Mouse (Mus musculus): ENCODE data around the gene D430042O09Rik.

GRCm38 (mm10) chr7:125860421-125860820 lies 152.7 kb downstream of the D430042O09Rik start:
- TF ChIP-seq CEBPB (IDR thresholded peaks at IDR 0.05; ENCODE audit: low read depth), result no peak
- TF ChIP-seq MYOD1 (IDR thresholded peaks at IDR 0.05; ENCODE audit: control insufficient read depth, insufficient read length, low read depth), result no peak
- TF ChIP-seq CTCF (IDR thresholded peaks at IDR 0.05; ENCODE audit: control insufficient read depth, insufficient read depth, insufficient read length), result no peak
- no peak for TF ChIP-seq MAX (IDR thresholded peaks at IDR 0.05)
- no peak for TF ChIP-seq MYOG (IDR thresholded peaks at IDR 0.05; ENCODE audit: control insufficient read depth, extremely low read depth, insufficient read length)
- TF ChIP-seq FOSL1 (IDR thresholded peaks at IDR 0.05; ENCODE audit: insufficient read depth, low read length, poor library complexity, severe bottlenecking), result no peak
- TF ChIP-seq USF1 (IDR thresholded peaks at IDR 0.05; ENCODE audit: low read depth), result no peak
